Mouse (Mus musculus): ENCODE measurements around the gene Adpgk.

Adpgk gene

DNA sequence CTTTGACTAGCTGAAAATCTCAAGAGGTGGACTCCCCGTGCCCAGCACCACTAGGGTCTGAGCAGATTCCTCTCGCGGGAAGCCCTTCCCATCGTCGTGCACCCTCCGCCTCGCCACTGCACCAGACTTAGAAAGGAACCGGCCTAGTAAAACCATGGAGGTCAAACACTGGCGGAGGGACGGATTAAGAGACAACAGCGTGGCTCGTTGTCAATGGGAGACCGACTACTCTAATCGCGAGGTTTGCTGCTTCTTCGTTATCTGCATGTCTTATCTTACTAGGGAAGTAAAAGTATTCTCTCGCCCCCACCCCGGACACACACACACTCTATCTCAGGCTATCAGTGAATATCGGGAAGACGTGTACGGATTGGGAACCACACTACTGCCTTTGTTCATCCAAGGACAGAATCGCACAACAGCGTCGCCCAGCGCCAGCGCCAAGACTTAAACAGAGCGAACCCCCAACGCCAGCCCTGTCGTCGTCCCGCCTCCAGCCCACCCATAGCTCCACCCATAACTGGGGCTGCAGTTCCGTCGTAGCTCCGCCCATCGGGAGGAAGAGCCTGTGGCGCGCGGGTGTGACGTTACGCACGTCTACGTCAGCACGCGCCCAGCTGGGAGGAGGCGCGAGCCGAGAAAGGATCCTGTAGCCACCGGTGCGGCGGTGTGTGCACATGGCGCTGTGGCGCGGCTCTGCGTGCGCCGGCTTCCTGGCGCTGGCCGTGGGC lies at the start of gene Adpgk:
TSS of gene Adpgk (plus strand) at position 602 of the 731 bp plus-strand sequence.
- peak; percentile 98 for DNase-seq (ENCODE audit: low read depth, low spot score)

DNA sequence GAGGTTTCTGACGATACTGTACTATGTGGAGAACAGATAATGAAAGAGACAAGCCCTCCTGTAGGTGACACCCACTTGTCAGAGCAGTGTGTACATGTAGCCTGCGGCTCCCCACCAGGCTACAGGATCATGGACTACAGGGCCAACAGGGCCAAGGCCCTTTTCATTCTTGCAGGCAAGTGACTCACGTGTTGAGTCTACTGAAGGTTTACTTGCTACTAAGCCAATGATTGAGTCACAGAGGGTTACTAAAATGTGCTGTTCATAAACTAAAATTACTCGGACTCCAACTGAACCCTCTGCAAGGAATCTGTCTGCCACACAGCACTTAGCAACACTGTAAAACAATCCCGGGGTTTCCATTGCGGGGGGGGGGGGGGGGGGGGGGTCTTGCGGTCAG lies 46.2 kb upstream of the Adpgk start:
- DNase-seq (ENCODE audit: low read depth, low spot score): no peak

DNA sequence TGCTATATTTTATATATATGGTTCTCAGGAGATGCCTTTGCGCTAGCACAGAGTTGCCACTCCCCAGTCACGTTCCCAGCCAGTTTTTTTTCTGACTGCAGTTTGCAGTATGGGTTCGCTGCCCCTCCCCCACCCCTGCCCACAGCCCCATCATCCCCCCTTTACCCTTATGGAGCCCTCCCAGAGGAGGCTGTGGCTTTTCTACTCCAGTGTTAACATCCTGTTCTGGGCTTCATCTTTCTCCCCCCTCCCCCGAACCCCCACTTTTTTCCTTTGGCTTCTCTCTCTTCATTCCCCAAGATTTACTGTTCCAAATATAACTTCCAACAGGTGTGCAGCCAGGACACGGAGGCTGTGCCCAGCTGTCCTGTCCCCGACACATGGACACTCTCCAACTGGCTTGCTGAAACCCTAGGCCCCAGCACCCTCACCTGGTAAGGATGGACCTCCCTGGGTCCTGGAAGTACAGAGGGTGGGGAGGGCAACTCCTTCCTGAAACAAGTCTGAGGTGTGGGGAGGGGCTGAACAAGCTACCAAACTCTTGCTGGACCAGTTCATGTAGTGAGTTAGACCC lies 44.8 kb upstream of the Adpgk start:
- no peak for DNase-seq (ENCODE audit: low read depth, low spot score)

DNA sequence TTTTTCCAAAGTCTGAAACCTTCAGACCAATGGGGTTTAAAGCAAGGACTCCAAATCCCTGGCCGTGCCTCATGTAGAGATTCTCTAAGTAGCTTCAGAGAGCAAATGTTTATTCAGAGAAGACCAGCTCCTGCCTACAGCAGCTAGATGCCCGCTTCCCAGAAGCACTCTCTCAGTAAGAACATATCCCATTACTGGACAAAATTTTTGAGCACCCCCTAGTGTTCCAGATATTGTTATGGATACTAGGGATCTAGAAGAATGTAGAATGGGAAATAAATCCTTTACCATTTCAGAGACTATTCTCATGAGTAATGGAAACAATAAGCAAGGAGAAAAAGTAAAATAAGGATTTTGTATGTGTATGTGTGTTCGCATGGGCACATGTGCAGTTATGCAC lies 42.0 kb upstream of the Adpgk start:
- DNase-seq (ENCODE audit: low read depth, low spot score): no peak

DNA sequence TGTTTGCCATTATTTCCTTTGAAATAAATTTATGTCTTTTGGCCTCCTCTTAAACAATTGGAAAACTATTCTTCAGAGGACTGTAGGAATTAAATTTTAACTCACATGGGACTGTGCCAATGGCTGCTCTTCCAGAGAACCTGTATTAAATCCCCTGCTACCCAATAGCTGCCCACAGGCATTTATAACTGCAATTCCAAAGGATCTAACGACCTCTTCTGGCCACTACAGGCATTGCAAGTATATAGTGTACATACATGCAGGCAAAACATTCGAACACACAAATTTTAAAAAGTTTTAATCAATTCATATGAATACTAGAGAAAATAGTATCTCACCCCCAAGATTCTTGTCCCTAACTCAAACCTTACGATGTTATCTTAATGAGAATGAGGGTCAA lies 41.1 kb upstream of the Adpgk start:
- no peak for DNase-seq (ENCODE audit: low read depth, low spot score)

DNA sequence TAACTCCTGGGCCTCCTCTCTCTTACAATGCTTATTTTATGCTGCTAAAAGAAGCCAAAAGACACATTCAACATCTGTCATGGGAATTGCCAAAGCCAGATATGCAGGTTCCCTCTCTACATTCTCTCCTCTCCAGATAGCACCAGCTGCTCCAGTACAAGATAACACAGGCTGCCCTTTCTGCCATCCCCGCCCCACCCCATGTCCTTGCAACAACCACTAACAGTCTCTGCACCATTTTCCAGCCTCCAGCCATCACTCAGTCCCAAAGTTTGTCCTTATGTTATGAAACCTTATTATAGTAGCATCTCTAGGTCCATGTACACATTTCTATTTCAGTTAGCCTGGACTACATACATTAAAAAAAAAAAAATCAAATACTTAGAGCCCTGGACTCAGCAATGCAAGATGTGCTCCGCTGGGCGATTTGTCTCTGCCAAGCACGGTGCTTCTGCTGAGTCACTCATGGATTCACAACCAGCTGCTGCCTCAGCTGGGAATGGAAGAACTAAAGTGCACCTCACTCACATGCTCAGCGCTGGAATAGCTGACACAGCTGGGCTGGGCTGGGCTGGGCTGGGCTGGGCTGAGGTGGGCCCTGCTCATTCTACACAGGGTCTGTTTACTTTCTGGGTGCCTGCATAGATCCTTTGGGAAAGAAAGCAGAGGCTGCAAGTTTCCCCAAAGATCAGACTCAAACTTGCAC lies 36.5 kb upstream of the Adpgk start:
- DNase-seq (ENCODE audit: low read depth, low spot score): no peak

DNA sequence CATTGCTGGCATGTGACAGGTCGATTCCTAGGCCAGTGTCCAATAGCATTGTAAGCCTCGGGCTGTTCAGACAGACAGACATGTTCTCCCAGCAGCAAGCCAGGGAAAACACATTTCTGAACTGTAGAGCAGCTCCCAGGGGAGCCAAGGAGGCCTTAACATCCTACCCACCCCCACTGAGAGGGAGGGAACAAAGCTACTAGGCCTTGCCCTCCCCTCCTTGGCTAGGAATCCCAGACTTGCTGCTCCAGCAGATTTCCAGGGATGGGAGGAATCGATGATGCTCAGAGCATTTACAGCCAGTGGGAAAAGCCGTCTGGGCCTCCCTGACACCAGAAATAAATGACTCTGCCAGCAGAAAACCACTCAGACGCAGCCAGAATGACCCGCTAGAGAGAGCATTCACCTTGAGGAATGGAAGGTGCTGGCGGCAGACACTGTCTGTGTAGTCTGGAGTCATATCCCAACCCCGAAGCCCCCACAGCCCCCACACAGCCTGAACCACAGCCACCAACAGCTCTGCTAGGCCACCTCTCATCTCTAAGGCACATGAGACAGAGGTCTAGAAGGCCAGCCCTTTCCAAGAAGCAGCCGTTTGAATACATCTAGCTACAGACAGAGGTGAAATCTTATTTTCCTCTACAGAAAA lies 31.4 kb upstream of the Adpgk start:
- DNase-seq (ENCODE audit: low read depth, low spot score): no peak

DNA sequence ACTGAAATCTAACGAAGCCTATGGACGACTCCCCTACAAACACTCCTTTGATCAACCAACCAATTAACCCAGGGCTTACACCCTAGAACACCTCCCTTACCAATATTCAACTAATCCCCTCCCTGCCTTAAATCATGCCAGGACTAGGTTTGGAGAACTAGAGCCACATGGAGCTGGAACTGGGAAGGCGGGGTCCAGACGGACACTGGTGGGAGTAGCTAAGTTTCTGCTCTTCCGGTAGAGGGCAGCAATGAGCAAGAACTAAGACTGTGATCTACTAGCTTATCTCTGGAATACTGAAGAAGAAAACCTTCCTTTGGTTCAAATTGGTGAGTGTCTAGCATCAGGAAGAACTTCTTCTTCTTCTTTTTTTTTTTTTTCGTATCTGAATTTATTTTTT lies 25.0 kb upstream of the Adpgk start:
- no peak for DNase-seq (ENCODE audit: low read depth, low spot score)

DNA sequence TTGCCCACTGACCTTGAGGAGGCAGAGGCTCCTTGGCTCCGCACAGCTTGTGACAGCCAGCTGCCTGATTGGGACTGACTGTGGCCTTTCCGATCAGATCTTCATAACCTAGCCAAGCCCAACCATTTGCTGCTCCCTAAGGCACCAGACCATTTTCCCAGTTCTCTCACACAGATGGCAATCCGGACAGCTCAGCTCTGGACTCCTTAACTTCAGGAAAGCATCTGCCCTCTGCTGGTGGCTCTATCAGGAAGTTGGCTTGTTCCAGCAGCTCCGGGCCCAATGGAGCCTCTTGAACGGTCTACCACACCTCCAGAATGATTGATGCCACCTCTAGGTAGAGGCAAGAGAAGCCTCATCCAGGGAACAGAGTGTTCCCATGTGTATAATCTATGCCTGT lies 21.6 kb upstream of the Adpgk start:
- DNase-seq (ENCODE audit: low read depth, low spot score): peak; percentile 57

DNA sequence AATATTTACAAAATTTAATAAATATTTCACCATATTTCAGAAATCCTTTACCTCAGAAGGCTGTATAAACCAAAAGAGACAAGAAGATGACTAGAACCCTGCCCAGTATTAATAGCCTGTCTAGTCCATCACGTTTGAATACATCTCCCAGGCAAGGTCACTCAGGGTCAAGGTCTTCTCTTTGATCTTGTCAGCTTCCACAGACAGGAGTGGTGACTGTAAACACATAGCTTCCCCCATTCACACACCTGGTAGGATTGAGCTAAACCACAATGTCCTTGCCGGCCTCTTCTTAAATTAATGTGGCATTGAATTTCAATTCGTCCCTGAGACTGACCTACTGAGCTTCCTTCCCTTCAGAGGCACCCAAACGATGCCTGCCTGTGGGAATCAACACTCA lies 20.3 kb upstream of the Adpgk start:
- DNase-seq (ENCODE audit: low read depth, low spot score): no peak

DNA sequence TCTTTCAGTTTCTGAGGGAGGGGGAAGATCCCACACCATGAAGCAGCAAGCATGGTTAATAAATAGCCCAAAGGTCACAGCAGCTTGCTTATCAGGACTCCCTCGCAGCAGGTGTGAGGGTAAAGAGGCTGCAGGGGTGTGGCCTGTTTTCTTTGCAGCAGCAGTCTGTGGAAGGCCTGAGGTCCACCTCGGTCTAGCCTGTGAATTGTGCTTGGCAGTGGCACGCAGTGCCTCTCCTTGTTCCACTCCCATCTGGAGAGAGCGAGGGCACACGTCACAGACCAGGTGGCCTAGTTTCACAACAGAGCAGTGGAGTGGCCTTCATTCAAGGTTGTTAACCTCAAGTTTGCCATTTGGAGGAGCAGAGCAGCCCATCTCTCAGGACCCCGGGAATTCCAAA lies 19.6 kb upstream of the Adpgk start:
- no peak for DNase-seq (ENCODE audit: low read depth, low spot score)

DNA sequence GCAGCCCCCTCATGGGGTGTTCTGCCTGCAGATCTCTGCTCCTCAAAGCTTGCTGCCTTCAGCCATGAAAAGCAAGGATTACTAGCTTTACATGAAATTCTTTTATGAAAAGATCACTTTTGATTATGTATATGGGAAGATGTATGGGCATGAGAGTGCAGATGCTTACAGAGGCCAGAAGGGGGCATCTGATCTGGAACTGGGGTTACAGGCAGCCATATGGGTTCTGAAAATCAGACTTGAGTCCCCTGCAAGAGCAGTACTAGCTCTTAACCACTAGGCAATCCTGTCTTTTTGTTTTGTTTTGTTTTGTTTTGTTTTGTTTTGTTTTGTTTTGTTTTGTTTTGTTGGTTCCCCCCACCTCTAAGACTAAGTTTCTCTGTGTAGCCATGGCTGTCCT lies 18.2 kb upstream of the Adpgk start:
- DNase-seq (ENCODE audit: low read depth, low spot score): no peak

DNA sequence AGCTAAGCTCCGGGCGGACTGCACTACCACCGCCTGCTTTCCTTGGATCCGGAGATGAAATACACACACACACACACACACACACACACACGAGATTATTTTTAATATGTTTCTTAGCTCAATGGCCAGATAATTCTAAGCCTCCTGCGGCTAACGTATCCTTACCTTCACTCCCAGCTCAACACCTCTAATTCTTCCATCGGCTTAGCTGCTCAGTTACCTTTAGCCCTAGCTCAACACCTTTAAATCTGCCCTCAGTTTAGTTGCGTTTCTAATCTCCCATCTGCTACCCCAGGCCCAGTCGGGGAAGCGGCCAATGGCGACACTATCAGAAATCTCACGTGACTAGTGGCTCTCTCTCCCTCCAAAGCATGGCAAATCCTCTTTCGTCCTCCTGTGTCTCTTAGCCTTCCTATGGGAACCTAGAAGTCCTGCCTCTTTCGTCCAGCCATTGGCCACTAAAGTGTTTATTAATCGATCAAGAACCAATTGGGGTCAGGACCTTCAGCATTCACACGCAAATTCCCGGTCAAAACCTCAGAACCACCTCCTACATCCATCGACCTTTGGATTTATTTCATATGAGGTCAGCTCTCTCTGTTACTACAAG lies 16.4 kb upstream of the Adpgk start:
- peak; percentile 82 for DNase-seq (ENCODE audit: low read depth, low spot score)

DNA sequence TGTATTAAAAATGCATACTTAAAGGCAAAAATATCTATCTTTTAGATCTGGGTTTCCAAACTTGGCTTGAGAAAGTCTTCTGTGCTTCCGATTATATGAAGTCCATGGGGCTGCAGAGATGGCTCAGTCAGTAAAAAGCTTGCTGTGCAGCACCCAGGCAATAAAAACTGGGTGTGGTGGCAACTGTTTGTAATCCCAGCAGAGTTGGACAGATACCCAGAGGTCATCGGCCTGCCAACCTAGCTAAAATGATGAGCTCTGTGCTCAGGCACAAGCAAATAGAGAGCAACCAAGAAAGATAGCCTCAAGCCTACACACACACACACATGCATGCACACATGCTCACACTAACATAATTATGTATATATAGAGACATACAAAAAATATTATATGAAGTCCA lies 13.2 kb upstream of the Adpgk start:
- DNase-seq (ENCODE audit: low read depth, low spot score): no peak

DNA sequence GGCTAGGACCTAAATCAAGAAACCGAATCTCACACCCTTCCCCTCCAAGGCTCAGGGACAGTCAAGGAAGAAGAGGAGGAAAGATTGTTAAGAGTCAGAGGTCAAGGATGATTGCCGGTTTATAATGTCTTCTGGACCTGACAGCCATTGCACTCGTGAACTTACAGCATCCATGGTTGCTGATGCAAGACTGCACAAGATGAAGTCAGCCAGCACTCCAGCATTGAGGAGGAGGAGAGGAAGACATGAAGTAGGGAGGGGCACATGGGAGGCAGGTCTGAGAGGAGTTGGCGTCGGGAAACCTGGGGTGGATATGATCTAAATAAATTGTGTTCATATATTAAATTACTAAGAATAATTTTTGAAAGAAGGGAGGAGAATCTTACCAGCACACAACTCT lies 12.7 kb upstream of the Adpgk start:
- no peak for DNase-seq (ENCODE audit: low read depth, low spot score)

DNA sequence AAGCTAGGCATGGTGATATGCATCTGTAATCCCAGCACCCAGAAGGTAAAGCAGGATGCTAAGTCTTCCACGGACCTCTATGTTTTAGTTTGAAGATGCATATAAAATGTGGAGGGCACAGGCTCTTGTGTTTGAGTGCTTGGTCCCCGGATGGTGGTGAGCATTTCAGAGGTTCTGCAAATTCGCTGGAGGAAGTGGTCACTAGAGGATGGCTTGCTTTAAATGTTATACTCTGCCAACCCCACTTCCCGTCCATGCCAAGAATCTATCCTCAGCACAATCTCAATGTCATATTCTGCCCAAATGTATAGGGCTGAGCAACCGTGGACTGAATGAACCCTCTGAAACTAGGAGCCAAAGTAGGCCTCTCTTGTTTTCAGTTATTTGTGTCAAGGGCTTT lies 10.5 kb upstream of the Adpgk start:
- DNase-seq (ENCODE audit: low read depth, low spot score): no peak

DNA sequence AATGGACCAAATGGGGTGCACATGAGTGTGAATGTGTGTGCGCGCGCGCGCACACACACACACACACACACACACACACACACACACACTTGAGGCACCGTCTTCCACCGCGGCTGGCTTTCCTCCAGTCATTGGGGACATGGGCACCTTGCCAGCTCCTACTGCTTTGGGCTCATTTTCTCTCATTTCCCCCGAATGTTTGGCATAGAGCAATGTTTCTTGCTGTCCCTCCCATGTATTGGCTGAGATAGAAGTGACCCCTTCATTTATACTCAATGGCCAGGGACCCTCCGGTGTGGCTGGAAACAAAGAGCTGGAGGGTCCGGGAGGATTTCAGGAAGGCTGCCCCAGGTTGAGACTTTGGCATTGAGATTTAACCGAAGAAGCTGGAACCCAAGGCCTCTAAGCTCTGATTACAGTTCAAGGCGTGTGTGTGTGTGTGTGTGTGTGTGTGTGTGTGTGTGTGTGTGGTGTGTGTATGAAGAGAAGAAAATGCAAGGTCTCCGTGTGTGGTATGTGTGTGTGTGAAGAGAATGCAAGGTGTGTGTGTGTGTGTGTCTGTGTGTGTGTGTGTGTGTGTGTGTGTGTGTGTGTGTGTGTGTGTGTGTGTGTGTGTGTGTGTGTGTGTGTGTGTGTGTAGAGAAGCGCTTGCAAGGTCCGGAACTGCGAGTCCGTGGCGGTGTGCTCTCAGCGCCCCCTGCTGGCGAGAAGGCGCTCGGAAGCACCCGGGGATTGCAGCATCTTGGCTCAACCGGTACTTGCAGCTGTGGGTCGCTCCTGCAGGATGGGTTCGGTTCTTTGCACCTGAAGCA lies 9.3 kb upstream of the Adpgk start:
- peak; percentile 57 for DNase-seq (ENCODE audit: low read depth, low spot score)

DNA sequence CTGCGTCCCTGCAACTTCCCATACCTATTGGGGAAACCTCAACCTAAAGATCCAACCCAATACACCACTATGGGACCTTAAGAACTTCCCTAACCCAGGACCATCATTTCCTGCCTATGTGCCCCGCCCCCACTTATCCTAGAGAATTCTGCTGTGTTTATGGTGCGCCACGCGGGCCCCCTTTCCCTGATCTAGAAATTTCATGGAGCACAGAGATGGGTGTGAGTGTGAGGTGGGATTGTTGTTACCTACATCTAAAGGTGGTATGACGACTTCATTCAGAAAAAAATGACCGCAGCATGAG lies 8.7 kb upstream of the Adpgk start:
- DNase-seq (ENCODE audit: low read depth, low spot score): no peak

DNA sequence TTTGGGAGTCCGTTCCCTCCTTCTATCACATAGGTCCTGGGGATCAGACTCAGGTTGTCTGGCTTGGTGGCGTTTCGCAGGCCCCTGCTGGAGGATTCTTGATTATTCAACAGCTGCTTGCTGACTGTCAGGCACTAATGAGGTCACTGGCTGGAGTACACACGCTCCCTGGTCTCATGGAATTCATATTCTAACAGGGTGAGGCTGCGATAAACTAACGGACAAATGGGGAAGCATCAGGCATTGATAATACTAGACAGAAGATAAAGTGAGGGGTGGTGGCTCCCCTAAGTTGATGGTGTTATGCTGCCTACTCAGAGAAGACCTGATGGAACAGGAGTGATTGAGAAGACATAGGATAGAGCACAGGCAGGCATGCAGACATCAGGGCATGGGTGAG lies 5.7 kb upstream of the Adpgk start:
- no peak for DNase-seq (ENCODE audit: low read depth, low spot score)

DNA sequence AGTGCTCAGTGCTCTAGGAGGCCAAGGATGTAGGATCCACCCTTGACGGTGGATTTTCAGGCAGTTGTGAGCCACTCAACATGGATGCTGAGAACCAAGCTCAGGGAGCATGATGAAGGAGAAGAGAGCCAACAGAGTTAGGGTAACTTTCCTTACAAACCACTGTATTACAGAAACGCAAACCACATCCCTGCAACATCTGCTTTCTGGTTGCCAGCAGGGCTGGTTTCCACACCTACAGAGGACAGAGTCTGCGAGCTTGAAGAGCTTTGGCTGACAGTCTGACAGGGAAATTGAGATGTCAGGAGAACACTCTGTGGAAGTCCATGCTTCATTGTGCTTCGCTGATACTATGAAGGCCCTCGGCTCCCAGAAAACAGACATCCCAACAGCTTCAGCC lies 3.3 kb upstream of the Adpgk start:
- no peak for DNase-seq (ENCODE audit: low read depth, low spot score)

DNA sequence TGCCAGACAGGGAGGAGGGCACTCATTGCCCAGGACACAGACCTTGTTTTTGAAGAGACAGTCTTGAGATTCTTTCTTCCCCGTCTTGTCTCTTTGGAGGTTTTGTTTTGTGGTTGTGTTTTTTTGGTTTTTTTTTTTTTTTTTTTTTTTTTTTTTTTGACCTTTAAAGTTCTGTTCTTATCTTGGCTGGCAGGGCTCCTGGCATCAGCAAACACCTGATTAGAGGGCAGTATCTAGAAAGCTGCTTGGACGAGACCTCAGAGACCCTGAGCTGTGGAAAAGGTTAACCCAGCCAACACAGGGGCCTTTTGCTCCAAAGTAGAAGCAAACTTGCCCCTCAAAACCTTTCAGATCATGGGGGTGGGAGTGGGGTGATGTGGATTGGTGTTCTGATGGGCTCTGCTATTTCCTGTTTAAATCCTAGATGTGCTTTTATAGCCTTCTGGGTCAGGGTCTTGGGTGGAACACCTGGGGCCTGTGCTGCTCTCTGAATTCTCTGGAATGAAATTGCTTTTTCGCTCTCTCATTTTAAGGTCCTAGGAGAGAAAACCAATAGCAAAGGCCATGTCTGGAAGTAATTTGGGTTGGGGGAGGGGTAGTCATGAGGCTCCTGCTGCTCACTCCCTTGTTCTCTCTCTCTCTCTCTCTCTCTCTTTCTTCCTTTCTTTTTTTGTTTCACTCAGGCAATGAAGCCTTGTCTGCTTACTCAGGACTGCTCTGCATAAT lies 2.5 kb upstream of the Adpgk start:
- DNase-seq (ENCODE audit: low read depth, low spot score): no peak

Measured in retina, postnatal 7 days (tissue).